Mouse (Mus musculus) E14TG2a.4 (cell line): Measurements from ENCODE around the gene Denr.

ENCODE experiments used
- CTCF ChIP-seq: conservative IDR thresholded peaks from 2 replicates; pipeline ENCODE4 v1.5.1; 2014; ENCODE audit warnings: low read length
- POU5F1 ChIP-seq: IDR thresholded peaks from 2 replicates; pipeline ENCODE4 v1.6.1; 2014; ENCODE audit warnings: low read length, borderline replicate concordance

GRCm38 (mm10) chr5:123866457-123866856 is 40.5 kb upstream of the Denr start:
- TF ChIP-seq CTCF (no peak), POU5F1 (no peak)
